Mouse (Mus musculus) urinary bladder, postnatal 10 days (tissue): ENCODE results near the gene Pip4k2a.

ENCODE experiments used
- DNase-seq: peaks from one replicate; pipeline ENCODE4 v3.0.0; 2022; ENCODE audit warnings: low spot score

The Pip4k2a gene

GRCm38 (mm10) chr2:18979675-18980074 is 18.3 kb downstream of the Pip4k2a start:
- no peak for DNase-seq

- DNase-seq = no peak
Observed at GRCm38 (mm10) chr2:18979046-18979445, 18.9 kb downstream of the Pip4k2a start.

GRCm38 (mm10) chr2:18977201-18977805 is 20.6 kb downstream of the Pip4k2a start:
- no peak for DNase-seq

- no peak for DNase-seq
Observed at GRCm38 (mm10) chr2:18976175-18976574, 21.8 kb downstream of the Pip4k2a start.

- DNase-seq = no peak
Observed at GRCm38 (mm10) chr2:18974882-18975645, 22.9 kb downstream of the Pip4k2a start.

DNA sequence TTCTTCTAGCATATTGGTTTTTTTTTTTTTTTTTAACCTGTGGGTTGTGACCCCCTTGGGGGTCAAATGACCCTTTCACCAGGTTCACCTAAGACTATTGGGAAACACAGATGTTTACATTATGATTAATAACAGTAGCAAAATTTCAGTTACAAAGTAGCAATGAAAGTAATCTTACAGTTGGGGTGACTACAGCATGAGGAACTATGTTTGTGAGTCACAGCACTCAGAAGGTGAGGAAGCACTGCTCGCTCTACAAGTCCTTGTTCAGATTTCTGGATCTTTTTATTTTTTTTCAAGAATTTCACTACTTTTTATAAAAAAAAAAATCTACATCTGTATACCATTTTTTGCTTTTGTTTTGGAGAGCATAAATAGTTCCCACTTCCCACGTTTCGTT is 26.4 kb downstream of the Pip4k2a start:
- no peak for DNase-seq

GRCm38 (mm10) chr2:18970461-18970860 is 27.5 kb downstream of the Pip4k2a start:
- DNase-seq = no peak

- DNase-seq = no peak
Observed at GRCm38 (mm10) chr2:18969066-18969681, 28.8 kb downstream of the Pip4k2a start.

GRCm38 (mm10) chr2:18967451-18968063 is 30.4 kb downstream of the Pip4k2a start:
- DNase-seq = no peak

DNA sequence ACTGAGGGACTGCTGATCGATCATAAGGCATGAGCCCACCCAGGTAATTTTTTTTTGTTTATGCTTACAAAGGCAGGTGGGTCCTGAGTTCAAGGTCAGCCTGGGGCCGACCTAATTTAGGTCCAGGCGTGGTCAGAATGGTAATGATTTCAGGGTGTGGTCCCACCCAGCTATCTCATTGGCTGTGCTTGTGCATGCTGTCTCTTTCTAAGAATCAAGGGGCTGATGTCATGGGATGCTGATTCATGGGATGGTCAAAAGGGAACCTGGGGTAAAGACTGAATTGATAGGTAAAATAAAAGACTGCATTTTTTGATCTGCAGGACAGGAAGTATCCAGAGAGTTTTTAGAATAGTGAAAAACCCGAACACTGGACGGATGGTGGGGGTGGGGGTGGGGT is 31.4 kb downstream of the Pip4k2a start:
- no peak for DNase-seq

- no peak for DNase-seq
Observed at GRCm38 (mm10) chr2:18965950-18966349, 32.0 kb downstream of the Pip4k2a start.

DNA sequence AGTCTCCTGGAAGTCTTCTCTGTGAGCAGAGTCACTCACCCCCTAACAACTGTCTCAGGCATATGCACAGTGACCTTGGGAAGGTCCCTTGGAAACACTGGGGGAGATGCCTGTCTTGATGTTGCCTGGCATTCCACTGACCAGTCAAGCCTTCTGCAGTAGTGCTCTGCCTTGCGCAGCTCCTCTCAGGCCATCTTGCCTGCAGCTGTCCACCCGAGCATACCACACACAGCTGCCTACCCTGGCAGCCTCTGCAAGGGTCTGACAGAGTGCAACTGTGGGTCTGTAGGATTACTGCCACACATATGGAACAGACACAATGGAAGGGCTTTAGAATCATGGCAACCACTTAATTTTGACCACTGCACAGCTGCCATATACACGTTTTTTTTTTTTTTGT is 32.8 kb downstream of the Pip4k2a start:
- no peak for DNase-seq

- DNase-seq = no peak
Observed at GRCm38 (mm10) chr2:18963286-18964040, 34.5 kb downstream of the Pip4k2a start.

DNA sequence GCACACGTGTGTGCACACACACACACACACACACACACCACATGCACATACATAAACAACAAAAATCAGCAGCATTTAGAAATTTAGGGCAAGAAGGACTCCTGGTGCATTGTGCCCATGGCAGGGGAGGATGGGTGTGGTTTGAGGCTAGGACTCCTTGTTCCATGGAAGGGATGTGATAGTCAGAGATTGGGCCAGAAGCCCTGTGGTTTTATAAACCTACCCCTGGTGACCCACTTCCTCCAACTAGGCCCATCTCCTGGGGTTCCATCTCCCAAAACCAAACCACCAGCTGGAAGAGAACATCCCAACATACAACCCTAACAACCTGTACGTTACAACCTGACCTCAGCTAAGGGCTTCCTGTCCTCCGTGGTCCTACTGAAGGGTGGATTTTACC is 35.4 kb downstream of the Pip4k2a start:
- no peak for DNase-seq

GRCm38 (mm10) chr2:18960376-18960973 is 37.5 kb downstream of the Pip4k2a start:
- no peak for DNase-seq

DNA sequence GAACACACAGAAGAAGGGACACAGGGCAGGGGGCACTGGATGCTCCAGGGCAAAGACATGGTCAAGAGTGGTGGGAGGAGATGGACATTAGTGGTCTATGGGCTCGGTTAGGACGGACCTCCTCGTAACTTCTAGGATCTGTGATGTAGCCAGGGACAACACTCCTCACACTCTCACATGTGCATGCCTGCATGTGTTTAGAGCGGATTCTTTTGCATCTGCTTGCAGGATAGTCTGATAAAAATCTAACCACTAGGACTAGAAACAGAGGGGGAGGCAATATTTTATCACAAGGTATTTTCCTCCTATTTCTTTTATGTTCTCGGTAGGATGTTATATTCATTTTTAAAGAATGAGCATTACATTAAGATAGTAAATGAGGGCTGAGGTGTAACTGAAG is 38.4 kb downstream of the Pip4k2a start:
- DNase-seq = no peak

DNA sequence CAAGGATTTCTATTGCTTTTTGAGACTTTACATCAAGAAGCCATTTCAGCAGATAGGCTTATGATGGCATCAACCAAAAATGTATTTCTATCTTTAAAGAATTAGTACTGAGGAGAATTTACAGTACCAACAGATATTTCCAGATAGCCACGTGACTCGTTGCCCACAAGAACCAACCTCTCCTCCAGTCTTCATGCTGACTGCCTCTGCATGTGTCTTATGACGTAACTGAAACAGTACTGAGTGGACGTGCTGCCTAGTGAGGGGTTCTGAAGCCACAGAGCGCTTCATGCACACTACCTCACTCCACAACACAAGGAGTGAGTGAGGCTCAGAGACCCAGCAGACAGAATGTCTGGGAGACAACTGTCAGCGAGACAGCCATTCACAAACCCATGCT is 38.9 kb downstream of the Pip4k2a start:
- no peak for DNase-seq

DNA sequence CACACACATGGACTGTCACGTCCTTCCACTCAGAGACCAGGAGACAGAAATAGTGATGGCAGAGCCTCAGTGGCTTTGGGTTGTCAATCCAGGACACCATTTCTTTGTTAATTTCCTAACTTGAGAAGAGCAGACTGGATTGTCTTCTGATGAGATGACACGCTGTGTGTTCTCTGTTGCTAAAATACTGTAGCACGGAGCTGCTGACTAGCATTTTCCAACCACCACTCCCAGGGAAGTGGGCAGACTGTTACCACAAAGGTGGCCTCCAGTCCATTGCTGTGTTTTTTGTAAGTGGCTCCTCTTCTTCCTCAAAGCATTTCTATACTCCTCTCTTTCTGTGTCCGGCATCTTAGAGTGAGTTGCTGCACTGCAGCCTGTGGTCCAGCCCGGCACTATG is 39.4 kb downstream of the Pip4k2a start:
- DNase-seq = no peak

- no peak for DNase-seq
Observed at GRCm38 (mm10) chr2:18958044-18958443, 39.9 kb downstream of the Pip4k2a start.

DNA sequence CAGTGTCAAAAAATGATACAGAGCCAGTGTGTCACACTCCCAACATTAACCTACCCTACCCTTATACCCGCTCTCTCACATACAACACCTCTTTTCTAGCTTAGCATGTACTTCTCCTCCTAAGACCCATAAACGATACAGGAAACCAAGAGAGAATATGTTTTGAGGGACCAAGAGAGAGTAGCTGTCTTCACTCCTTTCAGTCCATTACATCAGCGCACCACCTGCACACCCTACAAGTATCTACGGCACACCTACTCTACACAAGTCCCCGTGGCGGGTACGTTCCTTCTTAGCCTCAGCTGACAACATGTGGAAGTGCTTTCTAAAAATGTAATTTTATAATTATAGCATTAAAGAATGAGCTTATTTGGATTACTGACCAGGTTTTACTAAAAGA is 40.5 kb downstream of the Pip4k2a start:
- DNase-seq = no peak

- no peak for DNase-seq
Observed at GRCm38 (mm10) chr2:18956945-18957344, 41.0 kb downstream of the Pip4k2a start.

DNA sequence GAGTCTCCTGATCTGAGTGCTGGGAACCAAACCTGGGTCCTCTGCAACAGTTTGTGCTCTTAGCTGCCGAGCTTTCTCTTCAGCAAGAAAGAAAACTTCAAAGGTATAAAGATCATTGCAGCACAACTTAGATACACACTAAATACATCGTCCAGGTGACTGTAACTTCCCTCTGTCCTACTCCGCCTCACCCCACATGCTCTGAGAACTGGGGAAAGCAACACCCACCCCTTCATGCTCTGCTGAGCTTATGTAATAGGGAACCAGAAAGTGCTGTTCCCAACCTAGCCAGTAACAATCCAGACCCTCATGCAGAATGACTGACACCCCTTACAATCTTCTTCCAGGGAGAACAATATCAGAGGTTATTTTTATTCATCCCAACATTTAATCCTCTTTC is 41.5 kb downstream of the Pip4k2a start:
- no peak for DNase-seq
